Mouse (Mus musculus) intestine, postnatal 0 days (tissue): ENCODE measurements around the gene Grm2. TPM values are rescaled to one million over a fixed set of nuclear protein-coding genes. Genes with fewer than 3 reads are reported as not detected.

Experiments
- ATAC-seq: fragments of 200-750 bp; cut with Nextera tagmentation; 2 replicates; pipeline ENCODE4 v1.8.0; 2017; ENCODE audit warnings: mild to moderate bottlenecking, moderate TSS enrichment, moderate library complexity
- H3K27ac ChIP-seq: fragments of 300-500 bp; sonication (generic); 2 replicates; pipeline ENCODE4 v1.5.1; 2014; ENCODE audit warnings: mild to moderate bottlenecking, low read depth, low read length, moderate library complexity
- H3K27me3 ChIP-seq: fragments of 300-500 bp; sonication (generic); replicated peaks from 2 replicates; pipeline ENCODE4 v1.6.1; 2014; ENCODE audit warnings: low read length, mixed read lengths; ENCODE audit not compliant: control insufficient read depth, insufficient read depth
- H3K36me3 ChIP-seq: fragments of 300-500 bp; sonication (generic); 2 replicates; pipeline ENCODE4 v1.6.1; 2014; ENCODE audit warnings: mild to moderate bottlenecking, moderate library complexity; ENCODE audit not compliant: control insufficient read depth, insufficient read depth
- H3K4me1 ChIP-seq: fragments of 300-500 bp; sonication (generic); replicated peaks from 2 replicates; pipeline ENCODE4 v1.6.1; 2014; ENCODE audit warnings: antibody characterized with exemption, low read length, mixed read lengths; ENCODE audit not compliant: control insufficient read depth, insufficient read depth
- H3K4me2 ChIP-seq: fragments of 300-500 bp; sonication (generic); replicated peaks from 2 replicates; pipeline ENCODE4 v1.6.1; 2014; ENCODE audit warnings: low read depth, mild to moderate bottlenecking, moderate library complexity
- H3K4me3 ChIP-seq: fragments of 300-500 bp; sonication (generic); 2 replicates; pipeline ENCODE4 v1.5.1; 2014; ENCODE audit warnings: low read depth, low read length
- H3K9ac ChIP-seq: fragments of 300-500 bp; sonication (generic); 2 replicates; pipeline ENCODE4 v1.6.1; 2014; ENCODE audit warnings: mild to moderate bottlenecking, low read depth, low read length
- H3K9me3 ChIP-seq: fragments of 300-500 bp; sonication (generic); 2 replicates; pipeline ENCODE4 v1.6.1; 2016; ENCODE audit warnings: mixed run types; ENCODE audit not compliant: control insufficient read depth
- CTCF ChIP-seq: sonication (generic); IDR thresholded peaks from 2 replicates; pipeline ENCODE4 v1.5.1; 2016; ENCODE audit warnings: low read depth, mild to moderate bottlenecking, control low read depth, antibody characterized with exemption, moderate library complexity
- WGBS: fragments of 180-500 bp; shearing (Covaris S2); extraction: QIAGEN DNeasy Blood & Tissue Kit; methylation state at CpG from one replicate; pipeline ENCODE4 v1.1.7; 2014; 5-methylcytosine and 5-hydroxymethylcytosine counted together
- polyA plus RNA-seq: library from polyadenylated mRNA; unstranded; fragments of >200 nt; fragmentation: Nextera tagmentation; extraction: Ambion mirVana; gene quantifications from 2 replicates; pipeline ENCODE4 v1.2.1, GENCODE M21; 2015

Gene Grm2
- polyA plus RNA-seq, 1 experiment from 2014 or later: not detected

DNA sequence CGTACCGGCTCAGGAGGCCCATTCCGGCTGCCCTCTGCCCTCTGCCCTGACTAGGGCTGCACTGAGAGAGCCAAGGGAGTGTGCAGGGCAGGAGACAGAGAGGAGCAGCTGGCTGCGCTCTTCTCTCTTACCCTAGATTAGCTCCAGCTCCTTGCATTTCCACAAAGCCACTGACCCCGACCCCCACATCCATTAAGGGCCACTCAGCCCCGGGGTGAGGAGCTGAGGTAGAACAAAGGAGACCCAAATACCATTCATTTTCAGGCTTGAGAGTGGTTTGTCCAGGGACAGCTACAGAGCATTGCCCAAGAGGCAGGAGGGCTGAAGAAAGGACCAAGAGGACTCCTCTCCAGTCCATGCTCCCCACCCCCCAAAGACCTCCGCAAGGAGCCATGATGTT lies 3.6 kb upstream of the Grm2 start:
- Histone ChIP-seq H3K9me3 (no peaks in the 10 kb centered on the region), H3K9ac (no peak overlapping the region), H3K4me2 (no peak overlapping the region), H3K27me3 (peaks cover 22% of the 10 kb centered on the region; the same call in 1 of the 2 replicates), H3K27ac (no peak overlapping the region), H3K4me3 (no peak overlapping the region), H3K36me3 (peaks cover 43% of the 10 kb centered on the region), H3K4me1 (no peaks in the 10 kb centered on the region)
- 84% methylated on average over 7 of the region's 7 CpGs for WGBS
- ATAC-seq: no peak
- TF ChIP-seq CTCF: no peak

- Histone ChIP-seq H3K36me3 (peaks cover 39% of the 10 kb centered on the region), H3K9ac (no peak overlapping the region), H3K27me3 (peaks cover 24% of the 10 kb centered on the region; the same call in 1 of the 2 replicates), H3K9me3 (no peaks in the 10 kb centered on the region), H3K4me1 (no peaks in the 10 kb centered on the region), H3K4me3 (no peak overlapping the region), H3K4me2 (no peak overlapping the region), H3K27ac (no peak overlapping the region)
- no peak for ATAC-seq
- no peak for TF ChIP-seq CTCF
- WGBS: 43% methylated on average over 5 of the region's 5 CpGs
Measured at GRCm38 (mm10) chr9:106657592-106657991, 1.7 kb upstream of the Grm2 start.

DNA sequence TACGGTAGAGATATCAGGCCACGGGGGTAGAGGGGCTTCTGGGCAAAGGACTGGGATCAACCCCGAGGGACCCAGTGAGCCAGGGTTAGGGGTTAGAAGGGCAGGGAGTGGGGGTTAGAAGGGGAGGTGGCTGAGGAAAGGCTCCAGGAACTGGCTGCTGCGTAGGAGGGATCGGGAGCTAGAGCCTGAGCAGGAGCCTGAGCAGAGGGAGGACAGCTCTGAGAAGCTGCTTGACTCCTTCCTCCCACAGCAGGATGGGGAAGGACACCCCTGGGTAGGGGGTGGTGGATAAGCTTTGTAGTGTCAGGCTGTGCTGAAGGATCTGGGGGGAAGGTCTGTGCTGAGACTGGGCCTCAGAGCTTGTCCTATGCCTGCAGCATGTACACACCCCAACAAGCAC lies 938 bp upstream of the Grm2 start:
- Histone ChIP-seq H3K4me2 (no peak overlapping the region), H3K27ac (no peak overlapping the region), H3K27me3 (peaks cover 24% of the 10 kb centered on the region; the same call in 1 of the 2 replicates), H3K36me3 (peaks cover 34% of the 10 kb centered on the region), H3K4me1 (no peaks in the 10 kb centered on the region), H3K9me3 (no peaks in the 10 kb centered on the region), H3K9ac (no peak overlapping the region), H3K4me3 (no peak overlapping the region)
- ATAC-seq: no peak
- no peak for TF ChIP-seq CTCF
- WGBS: 48% methylated on average over 5 of the region's 5 CpGs

DNA sequence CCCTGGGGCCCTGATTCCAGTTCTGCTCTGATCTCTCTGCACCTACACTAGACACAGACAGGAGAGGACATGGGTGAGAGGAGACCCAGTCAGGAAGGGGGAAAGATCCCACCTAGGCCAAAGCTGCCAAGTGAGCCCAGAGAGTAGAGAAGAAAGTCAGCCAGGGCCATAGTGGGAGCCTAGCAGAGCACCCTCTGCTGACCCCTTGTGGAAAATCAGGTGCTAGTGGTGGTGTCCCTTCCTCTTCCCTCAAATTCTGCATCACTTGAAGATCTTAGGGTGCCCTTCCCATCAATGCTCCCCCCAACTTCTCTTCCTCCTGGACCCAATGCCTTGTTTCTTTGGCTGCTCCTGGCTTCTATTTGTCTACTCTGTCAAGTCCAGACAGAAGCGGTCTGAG lies 3.2 kb downstream of the Grm2 start:
- Histone ChIP-seq H3K36me3 (no peaks in the 10 kb centered on the region), H3K9ac (no peak overlapping the region), H3K27me3 (peaks cover 24% of the 10 kb centered on the region; the same call in 1 of the 2 replicates), H3K27ac (no peak overlapping the region), H3K4me3 (no peak overlapping the region), H3K9me3 (no peaks in the 10 kb centered on the region), H3K4me2 (no peak overlapping the region), H3K4me1 (no peaks in the 10 kb centered on the region)
- 35% methylated on average over 1 of the region's 1 CpGs for WGBS
- ATAC-seq: no peak
- TF ChIP-seq CTCF: peak; percentile 58

GRCm38 (mm10) chr9:106647226-106647625 lies 8.7 kb downstream of the Grm2 start:
- H3K4me2 ChIP-seq: no peak overlapping the region
- ATAC-seq: no peak
- H3K36me3 ChIP-seq: no peaks in the 10 kb centered on the region
- H3K9ac ChIP-seq: no peak overlapping the region
- no peaks in the 10 kb centered on the region for H3K9me3 ChIP-seq
- H3K4me3 ChIP-seq: no peak overlapping the region
- H3K27me3 ChIP-seq: no peaks in the 10 kb centered on the region
- H3K4me1 ChIP-seq: no peaks in the 10 kb centered on the region
- 61% methylated on average over 27 of the region's 27 CpGs for WGBS
- no peak for TF ChIP-seq CTCF
- no peak overlapping the region for H3K27ac ChIP-seq

GRCm38 (mm10) chr9:106645684-106646271 lies 10.1 kb downstream of the Grm2 start:
- Histone ChIP-seq H3K9ac (no peak overlapping the region), H3K27me3 (no peaks in the 10 kb centered on the region), H3K4me2 (no peak overlapping the region), H3K4me1 (no peaks in the 10 kb centered on the region), H3K27ac (no peak overlapping the region), H3K4me3 (no peak overlapping the region), H3K36me3 (no peaks in the 10 kb centered on the region), H3K9me3 (no peaks in the 10 kb centered on the region)
- no peak for ATAC-seq
- 66% methylated on average over 9 of the region's 9 CpGs for WGBS
- TF ChIP-seq CTCF: no peak

- H3K27ac ChIP-seq: no peak overlapping the region
- no peak overlapping the region for H3K4me2 ChIP-seq
- no peaks in the 10 kb centered on the region for H3K4me1 ChIP-seq
- peak; percentile 35; the same call in 1 of the 2 replicates for TF ChIP-seq CTCF
- ATAC-seq: no peak
- no peak overlapping the region for H3K4me3 ChIP-seq
- no peaks in the 10 kb centered on the region for H3K27me3 ChIP-seq
- WGBS: 72% methylated on average over 6 of the region's 6 CpGs
- no peaks in the 10 kb centered on the region for H3K9me3 ChIP-seq
- H3K36me3 ChIP-seq: no peaks in the 10 kb centered on the region
- no peak overlapping the region for H3K9ac ChIP-seq
Measured at GRCm38 (mm10) chr9:106643787-106644186, 12.1 kb downstream of the Grm2 start.
